Mouse (Mus musculus) myocyte (in vitro differentiated cells): ENCODE results near the gene Bcl9.

ENCODE experiments used
- CEBPB ChIP-seq: IDR thresholded peaks from 2 replicates; pipeline ENCODE4 v1.6.1; 2011; ENCODE audit warnings: mild to moderate bottlenecking, moderate library complexity; ENCODE audit not compliant: poor library complexity, insufficient read depth, severe bottlenecking
- E2F4 ChIP-seq: IDR thresholded peaks from one replicate; pipeline ENCODE4 v1.6.1; 2011; ENCODE audit warnings: mild to moderate bottlenecking, control low read depth, moderate library complexity; ENCODE audit not compliant: insufficient read depth
- MAX ChIP-seq: IDR thresholded peaks from one replicate; pipeline ENCODE4 v1.6.1; 2011; ENCODE audit warnings: low read depth, mild to moderate bottlenecking, control low read depth
- POLR2A ChIP-seq: IDR thresholded peaks from one replicate; pipeline ENCODE4 v1.6.1; 2011; ENCODE audit warnings: low read depth, mild to moderate bottlenecking, control low read depth, moderate library complexity; ENCODE audit not compliant: insufficient read length
- POLR2AphosphoS2 ChIP-seq: IDR thresholded peaks from one replicate; pipeline ENCODE4 v1.6.1; 2011; ENCODE audit warnings: low read depth, control low read depth; ENCODE audit not compliant: insufficient read length
- REST ChIP-seq: IDR thresholded peaks from one replicate; pipeline ENCODE4 v1.6.1; 2011; ENCODE audit warnings: mild to moderate bottlenecking, control low read depth, moderate library complexity; ENCODE audit not compliant: insufficient read depth, insufficient read length
- SRF ChIP-seq: IDR thresholded peaks from one replicate; pipeline ENCODE4 v1.6.1; 2011; ENCODE audit warnings: low read depth; ENCODE audit not compliant: control insufficient read depth, insufficient read length
- TCF12 ChIP-seq: IDR thresholded peaks from one replicate; pipeline ENCODE4 v1.6.1; 2011; ENCODE audit warnings: mild to moderate bottlenecking, control low read depth; ENCODE audit not compliant: poor library complexity, insufficient read depth, severe bottlenecking
- USF1 ChIP-seq: IDR thresholded peaks from one replicate; pipeline ENCODE4 v1.6.1; 2011; ENCODE audit warnings: low read depth, mild to moderate bottlenecking, control low read depth, moderate library complexity

DNA sequence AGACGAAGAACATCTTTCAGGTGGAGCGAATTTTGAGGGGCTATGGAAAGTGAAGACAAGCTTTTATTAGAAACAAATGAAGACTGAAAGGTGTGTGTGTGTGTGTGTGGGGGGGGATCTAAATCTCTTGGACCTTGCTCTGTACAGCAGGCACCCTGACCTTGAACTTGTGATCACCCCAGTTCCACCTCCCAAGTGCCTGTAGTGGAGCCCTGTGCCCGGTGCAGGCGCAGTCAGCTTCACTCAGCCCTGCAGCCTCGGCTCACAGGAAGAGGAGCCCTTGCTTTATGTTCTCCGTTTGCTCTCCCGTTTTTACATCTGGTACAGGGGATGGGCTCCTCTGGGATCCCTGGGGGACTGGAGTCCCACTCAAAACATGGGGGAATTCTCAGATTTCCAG, 3.9 kb upstream of the Bcl9 start:
- TF ChIP-seq E2F4: no peak
- no peak for TF ChIP-seq REST
- no peak for TF ChIP-seq USF1
- no peak for TF ChIP-seq POLR2A
- TF ChIP-seq CEBPB: no peak
- TF ChIP-seq TCF12: no peak
- TF ChIP-seq POLR2AphosphoS2: no peak
- TF ChIP-seq MAX: no peak
- TF ChIP-seq SRF: no peak
